Mouse (Mus musculus) heart, postnatal 0 days (tissue): ENCODE measurements around the gene Lrrc39.
"Not testable (repeated sequence)": the region's sequence is repeated elsewhere in the genome, so short reads cannot be mapped to it uniquely, and the experiment has no call there.

Experiments used
- CTCF ChIP-seq: IDR thresholded peaks from 2 replicates; pipeline ENCODE4 v1.5.1; 2016; ENCODE audit warnings: antibody characterized with exemption, control low read depth, low read depth
- EP300 ChIP-seq: IDR thresholded peaks from 2 replicates; pipeline ENCODE4 v1.6.1; 2016; ENCODE audit warnings: antibody characterized with exemption, low read depth

DNA sequence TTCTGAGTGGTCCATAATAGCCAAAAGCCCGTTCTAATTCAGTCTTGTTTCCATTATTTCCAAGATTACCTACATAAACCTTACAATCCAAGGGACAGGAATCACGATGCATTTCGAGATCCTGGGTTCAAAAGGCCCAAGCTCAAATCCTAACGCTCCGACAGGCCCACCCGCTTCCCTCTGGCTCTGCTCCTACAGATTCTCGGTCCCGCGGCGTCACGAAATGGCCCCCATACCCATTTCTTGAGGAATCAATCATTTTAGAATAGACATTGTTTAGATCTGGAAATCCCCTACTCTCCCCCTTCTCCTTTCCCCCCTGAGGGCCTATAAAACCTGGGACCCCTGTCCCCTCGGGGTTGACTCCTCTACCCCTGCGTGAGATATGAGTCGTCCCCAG lies 1.5 kb upstream of the Lrrc39 start:
- not testable (repeated sequence) for TF ChIP-seq CTCF, EP300
